Mouse (Mus musculus) testis, postnatal 10 days (tissue): ENCODE measurements around the gene Nckap5l.

ENCODE experiments used
- DNase-seq: peaks from one replicate; pipeline ENCODE4 v3.0.0; 2021; ENCODE audit warnings: low spot score

Gene Nckap5l

DNA sequence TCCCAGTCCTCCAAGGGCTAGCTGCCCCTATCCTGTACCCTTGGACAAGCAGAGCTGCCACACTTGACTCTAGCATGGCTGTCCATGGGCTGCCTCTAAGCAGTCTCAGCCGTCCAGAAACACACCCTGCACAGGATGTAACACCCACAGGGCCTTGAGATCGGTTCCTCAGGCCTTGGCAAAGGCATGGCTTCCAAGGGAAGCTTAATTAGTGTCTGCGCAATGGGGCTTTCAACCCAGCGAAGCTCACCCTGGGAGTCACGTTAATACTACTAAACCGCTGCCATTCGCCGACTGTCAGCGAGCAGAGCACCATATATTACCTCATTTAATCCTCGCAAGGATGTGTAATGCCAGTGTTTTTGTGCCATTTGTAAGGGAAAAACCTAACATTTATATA, 26.5 kb downstream of the Nckap5l start:
- DNase-seq: no peak

DNA sequence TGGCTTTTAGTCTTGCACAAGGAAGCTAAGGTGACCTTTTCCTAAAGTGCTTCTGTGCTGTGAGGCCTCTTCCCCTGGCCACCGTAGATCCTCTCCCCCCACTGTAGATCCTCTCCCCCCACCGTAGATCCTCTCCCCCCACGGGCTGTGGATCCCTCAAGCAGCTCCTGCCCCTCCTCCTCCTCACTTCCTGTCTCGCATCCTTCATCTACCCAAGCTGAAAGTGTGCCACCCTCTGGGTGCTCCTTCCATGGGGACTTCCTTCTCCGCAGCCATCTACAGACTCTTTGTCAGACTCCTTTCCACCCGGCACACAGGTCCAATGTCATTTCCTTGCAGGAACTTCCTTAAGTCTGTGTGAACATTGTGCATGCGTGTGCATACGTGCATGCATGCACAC, 27.2 kb downstream of the Nckap5l start:
- DNase-seq: no peak

DNA sequence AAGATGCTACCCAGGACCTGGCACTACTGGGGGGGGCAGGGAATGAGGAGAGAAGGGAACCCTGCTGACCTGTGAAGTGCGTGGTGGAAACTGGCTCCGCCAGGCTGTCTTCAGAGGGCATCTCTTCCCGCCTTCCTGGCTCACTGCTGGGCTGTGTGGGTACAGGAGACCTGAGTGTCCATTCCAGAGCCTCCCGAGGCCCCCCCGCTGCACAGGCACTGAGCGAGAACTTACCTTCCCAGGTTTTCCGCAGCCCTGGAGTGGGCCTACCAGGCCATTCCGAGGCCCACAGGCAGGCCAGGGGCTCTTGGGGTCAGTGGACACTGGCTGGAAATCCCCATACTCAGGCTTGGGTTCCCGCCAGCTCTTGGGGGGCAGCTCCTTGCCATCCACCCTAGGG, 33.7 kb downstream of the Nckap5l start:
- no peak for DNase-seq

DNA sequence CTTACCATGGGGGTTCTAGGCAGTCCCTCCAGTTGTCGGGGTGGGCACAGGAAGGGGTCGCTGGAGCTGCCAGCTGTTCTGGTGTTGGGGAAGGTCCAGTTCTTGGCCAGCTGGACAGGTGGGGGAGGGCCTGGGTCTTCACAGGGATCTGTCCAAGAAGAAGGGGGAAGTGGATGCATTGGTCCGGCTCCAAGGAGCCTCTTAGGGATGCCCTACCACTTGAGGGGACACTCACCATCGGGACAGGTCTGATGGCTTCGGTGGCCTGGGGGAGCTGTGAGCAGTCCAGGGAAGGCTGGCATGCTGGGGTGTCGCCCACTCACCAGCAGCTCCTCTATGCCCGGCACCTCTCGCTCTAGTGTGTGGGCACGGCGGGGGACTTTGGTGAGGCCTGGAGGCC, 34.4 kb downstream of the Nckap5l start:
- DNase-seq: no peak

DNA sequence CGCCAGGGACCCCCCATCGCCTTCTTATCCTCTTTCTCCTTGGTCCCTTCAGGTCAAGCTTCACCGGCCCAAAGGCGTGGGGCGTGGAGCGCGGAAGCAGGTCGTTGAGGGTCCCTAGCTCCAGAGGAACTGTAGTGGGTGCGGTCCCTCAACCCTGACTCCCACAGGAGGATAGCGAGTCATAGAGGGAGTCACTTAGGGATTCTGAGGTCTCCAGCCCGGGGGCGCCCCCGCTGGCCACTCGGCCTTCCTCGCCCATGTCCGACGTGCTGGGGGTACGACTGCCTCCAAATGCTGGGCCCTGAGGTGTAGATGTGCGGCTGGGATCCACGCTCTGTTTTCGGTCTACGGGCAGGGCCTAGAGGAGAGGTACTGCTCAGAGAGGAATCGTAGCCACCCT, 35.0 kb downstream of the Nckap5l start:
- no peak for DNase-seq

DNA sequence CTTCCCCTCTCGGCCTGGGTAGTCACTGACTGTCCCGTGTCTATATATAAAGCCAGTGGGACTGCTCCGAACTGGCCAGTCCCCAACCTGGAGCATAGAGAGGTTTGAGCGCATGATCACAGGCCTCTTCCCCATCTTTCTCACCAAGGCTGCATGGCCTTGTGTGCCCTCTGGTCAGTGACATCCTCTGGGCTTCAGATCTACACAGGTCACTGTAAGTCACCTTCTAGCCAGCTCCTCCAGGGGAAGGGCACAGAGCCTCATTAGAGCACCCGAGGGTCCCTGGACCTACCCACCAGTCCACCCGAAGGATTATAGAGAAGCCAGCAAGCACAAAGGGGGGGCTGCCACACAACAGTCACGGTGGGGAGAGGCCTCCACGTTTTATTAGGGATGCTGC, 35.9 kb downstream of the Nckap5l start:
- no peak for DNase-seq

DNA sequence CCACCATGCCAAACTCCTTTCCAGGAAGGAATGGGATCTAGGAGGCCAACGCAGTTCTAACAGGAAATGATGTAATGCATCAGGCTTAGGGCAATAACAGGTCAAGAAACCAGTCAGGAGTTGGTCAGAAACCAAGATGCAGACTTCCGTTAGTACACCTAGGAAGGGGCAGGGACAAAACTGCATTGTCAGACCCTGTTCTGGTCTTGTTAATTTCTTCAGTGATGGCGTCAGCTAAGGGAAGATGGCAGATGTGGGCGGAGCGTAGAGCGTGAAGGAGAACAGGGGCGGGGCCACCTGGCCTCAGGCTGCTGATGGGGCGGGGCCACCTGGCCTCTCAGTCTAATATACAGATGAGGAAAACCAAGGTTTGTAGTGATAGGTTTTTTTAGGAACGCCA, 36.4 kb downstream of the Nckap5l start:
- DNase-seq: peak; percentile 80

DNA sequence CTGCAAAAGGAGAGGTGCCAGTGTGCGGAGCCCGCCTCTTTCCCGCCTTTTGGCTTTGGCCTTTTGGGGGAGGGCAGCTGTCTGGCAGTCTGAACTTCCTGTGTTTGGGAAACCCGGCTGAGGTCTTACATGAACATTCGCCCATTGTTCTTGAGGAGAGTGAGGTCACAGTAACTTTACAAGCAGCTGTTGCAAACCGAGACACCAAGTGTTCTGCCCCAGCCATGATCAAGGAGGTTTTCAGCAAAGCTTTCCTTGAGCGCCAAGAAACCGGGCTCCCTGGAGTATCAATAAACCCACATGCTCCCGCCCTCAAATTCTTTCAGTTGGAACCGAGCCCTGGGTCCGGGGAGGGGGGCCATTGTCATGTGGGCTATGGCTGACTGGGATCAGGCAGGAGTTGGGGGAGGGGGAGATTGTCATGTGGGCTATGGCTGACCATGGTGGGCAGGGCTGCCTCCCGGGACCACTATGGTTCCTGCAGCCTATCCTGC, 37.0 kb downstream of the Nckap5l start:
- DNase-seq: peak; percentile 88

DNA sequence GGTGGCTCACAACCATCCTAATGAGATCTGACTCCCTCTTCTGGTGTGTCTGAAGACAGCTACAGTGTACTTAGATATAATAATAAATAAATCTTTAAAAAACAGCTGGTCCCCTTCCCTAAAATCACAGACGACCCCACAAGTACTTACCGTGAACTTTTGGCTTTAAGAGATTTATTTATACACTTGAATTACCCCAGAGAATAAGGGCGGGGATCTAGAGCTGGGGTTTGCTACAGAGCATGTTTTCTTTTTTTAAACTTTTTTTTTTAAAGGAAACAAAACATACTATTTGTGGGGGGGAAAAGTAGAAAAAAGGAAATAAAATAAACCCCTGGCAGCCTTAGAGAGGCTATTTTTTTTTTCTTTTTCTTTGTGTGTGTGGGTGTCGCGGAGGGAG, 37.4 kb downstream of the Nckap5l start:
- DNase-seq: no peak

DNA sequence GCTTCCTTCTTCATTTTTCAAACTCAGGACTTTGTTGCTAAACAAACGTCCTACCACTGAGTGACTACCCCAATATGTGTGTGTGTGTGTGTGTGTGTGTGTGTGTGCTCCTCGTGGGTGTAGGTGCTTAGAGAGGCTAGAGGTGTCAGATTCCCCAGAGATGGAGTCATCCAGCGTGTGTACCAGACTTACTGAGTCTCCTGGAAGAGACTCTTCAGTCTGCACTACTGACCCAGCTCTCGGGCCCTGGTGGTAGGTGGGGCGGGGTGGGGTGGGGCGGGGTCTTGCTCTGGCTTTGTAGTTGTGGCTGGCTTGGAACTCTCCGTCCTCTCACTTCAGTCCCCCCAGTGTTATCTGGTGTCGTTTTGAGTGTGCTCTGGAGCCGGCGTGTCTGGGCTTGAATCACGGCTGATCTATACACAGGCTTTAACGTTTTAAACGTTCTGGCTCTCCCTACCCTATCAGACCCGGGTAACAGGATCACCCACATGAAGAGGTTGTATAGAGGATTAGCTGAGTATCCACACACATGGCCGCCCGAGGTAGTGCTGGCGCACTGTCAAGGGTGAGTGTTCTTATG, 39.8 kb downstream of the Nckap5l start:
- no peak for DNase-seq

DNA sequence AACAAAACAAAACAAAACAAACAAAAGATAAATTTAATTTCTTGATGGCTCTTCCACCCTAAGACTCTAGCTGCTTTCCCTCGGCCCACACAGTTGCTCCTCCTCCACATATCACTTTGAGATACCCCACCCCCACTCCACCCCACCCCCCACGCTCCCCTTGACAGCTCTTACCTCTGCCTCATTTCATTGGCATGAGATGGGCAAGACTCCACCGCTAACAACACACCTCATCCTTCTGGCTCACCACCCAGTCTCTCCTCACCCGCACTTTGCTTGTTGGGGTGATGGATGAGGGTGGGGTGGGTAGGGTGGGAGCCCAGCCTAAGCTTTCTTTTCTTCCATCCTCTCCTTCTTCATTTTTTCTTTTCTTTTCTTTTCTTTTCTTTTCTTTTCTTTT, 40.6 kb downstream of the Nckap5l start:
- DNase-seq: no peak

DNA sequence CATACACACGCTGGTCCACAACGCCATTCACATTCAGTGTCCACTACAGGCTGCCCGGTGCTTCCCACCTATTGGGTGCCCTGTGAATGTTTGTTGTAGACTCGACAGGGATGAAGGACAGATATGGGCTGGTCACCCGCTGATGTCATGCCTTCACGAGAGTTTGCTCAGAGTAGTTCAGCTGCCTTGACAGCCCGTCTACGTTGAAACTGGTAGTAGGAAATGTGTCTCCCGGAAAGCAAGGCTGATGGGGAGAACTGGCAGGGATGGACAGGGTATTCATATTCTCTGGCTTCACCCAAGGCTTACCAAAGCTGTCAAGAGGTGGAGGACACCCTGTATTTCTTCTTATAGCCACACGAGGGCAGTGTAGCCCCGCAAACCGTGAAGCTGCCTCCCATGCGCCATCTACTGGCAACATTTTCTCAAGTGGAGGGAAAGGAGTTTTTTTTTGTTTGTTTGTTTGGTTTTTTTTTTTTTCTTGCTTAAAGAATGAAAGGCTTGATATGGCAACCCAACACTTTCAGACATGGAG, 41.1 kb downstream of the Nckap5l start:
- DNase-seq: peak; percentile 92

DNA sequence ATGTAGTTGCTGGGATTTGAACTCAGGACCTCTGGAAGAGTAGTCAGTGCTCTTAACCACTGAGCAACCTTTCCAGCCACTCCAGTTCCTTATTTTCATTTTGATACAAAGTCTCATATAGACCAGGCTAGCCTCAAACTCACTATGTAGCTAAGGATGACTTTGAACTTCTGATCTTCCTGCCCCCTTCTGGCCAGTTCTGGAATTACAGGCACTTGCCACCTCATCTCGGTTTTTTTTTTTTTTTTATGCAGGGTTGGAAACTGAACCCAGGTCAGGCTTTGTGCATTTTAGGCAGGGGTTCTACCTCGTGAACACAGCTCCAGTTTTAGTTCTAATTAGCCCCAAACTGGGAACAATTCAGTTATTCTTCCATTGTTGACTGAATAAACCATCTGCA, 41.8 kb downstream of the Nckap5l start:
- peak; percentile 78 for DNase-seq

DNA sequence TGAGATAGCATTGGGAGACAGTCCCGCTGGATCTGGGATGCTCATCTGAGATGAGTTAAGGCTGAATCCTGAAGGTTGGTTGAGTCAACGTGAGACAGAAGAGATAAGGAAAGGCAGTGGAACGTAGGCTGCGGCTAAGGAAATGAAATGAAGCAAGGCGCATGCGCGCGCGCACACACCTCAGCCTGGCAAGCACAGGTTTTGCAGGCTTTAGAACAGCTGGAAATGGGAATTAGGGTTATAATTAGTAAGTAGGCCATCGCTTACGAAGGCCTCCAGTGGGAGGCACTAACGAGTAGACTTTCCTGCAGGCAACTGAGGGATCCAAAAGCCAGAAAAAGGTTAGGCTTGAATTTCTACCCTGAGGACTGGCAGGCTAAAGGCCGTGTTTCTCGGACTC, 45.8 kb downstream of the Nckap5l start:
- no peak for DNase-seq

DNA sequence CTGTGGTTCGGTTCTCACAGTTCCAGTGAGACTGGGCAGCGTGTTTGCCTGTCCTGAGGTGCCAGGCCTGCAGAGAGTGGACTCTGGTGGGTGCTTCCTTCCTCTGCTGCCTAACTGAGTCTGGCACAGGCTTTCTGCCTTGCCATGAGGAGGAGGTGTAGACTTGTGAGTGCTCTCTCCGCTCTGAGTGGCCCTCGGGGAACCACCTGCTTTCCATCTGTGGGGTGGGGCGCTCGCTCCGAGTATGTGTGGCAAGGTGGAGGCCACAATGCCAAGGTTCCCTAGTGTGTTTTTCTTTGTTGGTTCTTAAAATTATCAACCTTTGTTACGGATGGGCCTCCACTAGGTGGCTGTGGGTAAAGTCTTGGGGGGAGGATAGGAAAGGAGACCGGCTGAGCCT, 48.7 kb downstream of the Nckap5l start:
- DNase-seq: no peak

DNA sequence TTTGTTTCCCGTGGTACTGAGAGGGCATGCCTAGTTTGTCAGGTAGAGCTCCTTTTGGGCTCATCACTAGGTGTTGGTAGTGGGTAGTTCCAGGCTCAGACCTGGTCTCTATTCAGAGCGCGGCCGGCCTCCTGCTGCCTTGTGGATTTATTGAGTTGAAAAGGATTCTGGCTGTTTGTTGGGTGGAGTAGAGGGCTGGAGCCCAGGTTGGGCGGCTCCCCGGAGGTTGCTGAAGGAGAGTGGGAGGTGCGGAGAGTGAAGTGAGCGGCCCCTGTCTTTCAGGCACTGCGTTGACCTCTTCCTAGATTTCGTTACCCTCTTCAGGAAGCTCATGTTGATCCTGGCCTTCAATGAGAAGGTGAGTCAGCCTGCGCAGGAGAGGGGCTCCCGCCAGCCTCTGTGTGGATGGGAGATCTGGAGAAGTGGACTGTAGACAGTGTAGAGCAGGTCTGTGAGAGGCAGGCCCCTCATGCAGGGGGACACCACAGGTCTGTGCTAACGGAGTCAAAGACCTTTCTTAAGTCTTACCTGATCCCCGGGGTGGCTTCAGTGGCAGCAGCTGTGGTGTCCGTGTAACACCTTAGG, 50.5 kb downstream of the Nckap5l start:
- no peak for DNase-seq

DNA sequence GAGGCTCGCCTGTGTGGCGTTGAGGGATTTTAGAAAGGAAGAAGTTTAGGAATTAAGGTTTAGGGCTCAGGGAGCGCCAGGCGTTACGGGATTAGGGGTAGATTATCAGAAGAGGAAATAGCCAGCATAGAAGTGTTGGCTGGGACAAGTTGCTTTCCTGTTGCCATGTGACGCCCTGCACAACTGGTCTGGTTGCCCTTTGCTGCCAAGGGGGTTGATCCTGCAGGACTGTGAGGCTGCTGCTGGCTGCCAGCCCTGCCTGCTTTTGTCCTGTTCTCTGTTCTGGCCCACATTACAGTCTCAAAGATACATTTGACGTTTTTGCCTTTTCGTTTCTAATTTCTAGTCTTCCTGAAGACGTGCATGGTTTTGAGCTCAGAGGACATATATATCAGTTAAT, 52.4 kb downstream of the Nckap5l start:
- no peak for DNase-seq

DNA sequence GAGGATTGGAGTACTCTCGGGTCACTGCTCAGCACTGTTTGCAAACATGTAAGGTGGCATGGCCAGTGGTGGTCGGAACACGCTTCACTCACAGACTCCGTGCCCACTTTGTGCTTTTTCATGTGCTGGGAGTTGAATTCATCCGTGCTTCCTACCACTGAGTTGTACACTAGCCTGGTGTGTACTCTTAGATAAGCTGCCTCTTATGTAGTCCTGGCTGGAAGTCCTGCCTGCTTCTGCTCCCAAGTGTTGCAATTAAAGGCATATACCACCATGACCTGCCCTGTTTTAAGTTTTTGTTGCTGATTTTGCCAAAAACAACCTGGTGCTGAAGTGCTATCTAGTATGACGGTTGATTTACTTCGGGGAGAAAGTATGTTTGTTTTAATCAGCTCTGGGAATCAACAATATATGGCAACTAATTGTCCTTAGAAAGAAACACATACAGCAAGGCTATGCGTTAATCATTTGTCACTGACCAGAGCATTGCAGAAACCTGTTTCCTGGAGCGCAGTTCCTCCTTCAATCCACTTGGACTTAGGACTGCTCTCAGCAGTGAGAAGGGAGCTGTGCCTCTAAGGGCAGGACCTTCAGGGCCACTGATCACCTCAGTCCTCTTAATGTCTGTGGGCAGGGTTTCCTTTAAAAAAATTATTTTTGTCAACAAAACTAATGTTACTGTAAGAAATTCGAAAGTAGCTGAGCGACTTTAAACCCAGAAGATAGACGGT, 54.2 kb downstream of the Nckap5l start:
- DNase-seq: no peak

DNA sequence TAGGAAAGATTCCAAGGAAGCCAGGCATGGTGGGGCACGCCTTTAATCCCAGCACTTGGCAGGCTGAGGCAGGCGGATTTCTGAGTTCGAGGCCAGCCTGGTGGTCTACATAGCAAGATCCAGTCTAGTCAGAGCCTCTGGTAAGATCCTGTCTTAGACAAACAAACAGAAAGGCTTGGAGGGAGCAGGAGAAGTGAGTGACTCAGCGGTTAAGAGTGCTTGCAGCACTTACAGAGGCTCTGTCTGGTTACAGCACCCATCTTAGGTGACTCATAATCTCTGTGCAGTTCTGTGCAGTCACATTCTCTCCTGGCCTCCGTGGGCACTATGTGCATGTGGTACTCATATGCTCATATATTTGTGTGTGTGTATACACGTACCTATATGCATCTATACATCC, 56.9 kb downstream of the Nckap5l start:
- no peak for DNase-seq

DNA sequence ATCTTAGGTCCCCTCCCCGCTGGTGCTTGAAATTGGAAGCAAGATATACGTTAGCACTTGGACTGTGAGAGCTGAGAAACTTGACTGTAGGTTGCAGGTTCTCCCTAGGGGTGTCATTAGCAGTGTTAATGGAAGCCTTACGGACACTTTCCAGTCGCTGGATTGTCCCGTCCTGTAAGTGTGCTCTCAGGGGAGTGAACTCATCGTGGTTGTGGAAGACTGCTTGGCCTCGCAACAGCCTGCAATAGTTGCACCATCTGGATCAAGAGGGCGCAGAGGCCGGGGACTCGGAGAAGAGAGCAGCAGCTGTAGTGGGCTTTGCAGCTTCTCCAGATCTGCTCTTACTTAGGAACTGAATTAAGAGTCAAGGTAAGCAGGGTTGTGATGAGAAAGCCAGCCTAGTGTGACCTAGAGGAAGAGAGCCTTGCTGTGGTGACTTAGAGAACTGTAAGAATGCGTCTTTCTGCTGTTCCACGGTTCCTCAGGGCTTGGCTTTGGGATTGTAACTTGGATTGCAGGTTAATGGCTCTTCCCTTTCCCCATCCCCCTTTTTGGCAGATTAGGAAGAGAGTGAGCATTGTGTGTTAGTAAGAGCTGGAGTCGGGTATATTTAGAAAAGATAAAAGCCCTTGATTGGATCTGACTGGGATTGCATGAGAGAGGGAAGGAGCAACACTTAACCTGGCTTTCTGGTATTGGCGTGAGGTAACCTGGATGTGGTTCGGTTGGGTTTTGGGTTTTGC, 57.9 kb downstream of the Nckap5l start:
- no peak for DNase-seq

DNA sequence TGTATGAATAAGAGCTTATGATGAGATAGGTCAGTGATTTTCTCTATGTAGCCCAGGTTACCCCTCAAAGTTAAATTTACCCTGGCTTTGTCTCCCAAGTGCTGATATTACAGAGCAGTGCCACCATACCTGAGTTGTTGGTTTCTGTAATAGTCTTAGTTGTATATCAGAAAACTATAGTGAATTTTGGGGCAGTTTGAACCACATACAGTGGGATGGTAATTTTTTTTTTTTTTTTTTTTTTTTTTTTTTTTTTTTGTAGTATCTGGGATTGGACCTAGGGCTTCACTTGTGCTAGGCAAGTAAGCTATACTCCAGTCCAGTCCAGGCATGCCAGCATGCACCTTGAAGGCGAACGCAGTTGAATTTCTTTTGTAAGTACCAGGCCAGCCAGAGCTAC, 59.9 kb downstream of the Nckap5l start:
- no peak for DNase-seq

DNA sequence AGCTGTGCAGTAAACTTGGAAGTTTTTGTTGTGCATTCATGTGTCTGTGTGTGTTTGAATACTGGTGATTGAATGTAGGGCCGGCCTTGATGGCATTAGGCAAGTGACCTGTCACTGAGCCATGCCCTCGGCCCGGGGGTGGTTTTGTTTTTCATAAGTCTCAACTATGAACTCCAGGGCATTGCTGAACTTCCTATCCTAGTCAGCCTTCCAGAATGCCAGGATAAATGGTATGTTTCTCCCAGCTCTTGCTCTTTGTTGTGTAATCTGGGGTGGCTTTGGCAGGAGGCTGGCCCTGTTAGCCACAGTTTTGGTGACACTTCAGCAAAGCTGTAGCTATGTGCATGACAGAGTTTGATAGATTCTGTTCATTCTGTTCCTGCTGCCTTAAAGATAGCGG, 60.7 kb downstream of the Nckap5l start:
- DNase-seq: no peak

DNA sequence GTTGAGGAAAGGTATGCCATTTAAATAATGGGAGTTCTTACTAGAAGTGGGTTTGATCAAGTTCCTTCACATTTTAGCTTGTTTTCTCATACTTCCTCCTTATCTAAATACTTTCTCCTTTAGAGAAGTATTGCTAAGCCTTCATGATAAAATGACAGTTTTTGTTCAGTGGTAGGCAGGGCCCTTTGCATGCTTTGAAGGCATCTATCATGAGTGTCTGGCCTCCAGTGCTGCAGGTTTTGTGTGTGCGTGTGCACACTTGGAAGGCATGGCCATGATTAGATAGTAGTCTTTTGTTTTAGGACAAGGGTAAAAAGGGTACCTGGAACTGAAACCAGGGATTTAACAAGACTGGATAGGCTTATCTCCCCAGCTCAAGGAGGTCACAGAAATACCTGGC, 61.1 kb downstream of the Nckap5l start:
- no peak for DNase-seq
